Mouse (Mus musculus): ENCODE measurements around the gene Arpc2.

DNA sequence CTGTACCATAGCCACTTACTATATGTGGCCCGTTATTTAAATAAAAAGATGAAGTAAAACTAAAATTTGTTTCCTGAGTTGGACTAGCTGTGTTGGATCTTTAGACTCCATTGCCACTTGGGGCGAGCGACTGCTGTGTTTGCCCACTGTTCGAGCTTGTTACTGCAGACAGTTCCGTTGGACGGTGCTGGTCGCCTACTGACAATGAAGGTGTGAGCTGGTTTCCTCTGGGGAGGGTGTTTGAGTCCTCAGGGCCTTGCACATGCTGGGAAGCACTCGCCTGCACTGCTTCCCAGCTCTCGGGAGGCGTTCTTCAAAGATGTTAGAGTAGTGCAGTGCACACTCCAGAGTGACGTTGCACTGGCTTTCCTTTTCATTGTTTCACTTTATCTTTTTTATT lies 3.7 kb downstream of the Arpc2 start:
- no peak for TF ChIP-seq POLR2A (IDR thresholded peaks at IDR 0.05; ENCODE audit: borderline replicate concordance, control insufficient read depth, low read depth, low read length)
- no peak for TF ChIP-seq CTCF (IDR thresholded peaks at IDR 0.05; ENCODE audit: control insufficient read depth, insufficient read depth, low read length)

All from bone marrow, adult 2 months (tissue).